ENCODE assay signal across 12 mouse cellular contexts in genomic region chr14:47066901-47067300, GRCm38 (mm10).
"Had no signal": no experiment of that assay in that cellular context is flagged by ENCODE, and none has a peak within 500 bp of the region (broad histone marks: within the 10 kb centered on the region; RNA-seq: fewer than 3 reads in every experiment).

No protein-coding gene starts in this region.

- H3K4me1 ChIP-seq: liver, embryonic 15.5 days had no signal

- H3K27me3 ChIP-seq: liver, embryonic 15.5 days had no signal

- H3K4me3 ChIP-seq: limb, embryonic 10.5 days; liver, embryonic 15.5 days; midbrain, embryonic 10.5 days had no signal

- H3K4me2 ChIP-seq: liver, embryonic 11.5 days; liver, embryonic 15.5 days; lung, embryonic 14.5 days had no signal

- H3K36me3 ChIP-seq: limb, embryonic 10.5 days; liver, embryonic 15.5 days had no signal

- H3K9me3 ChIP-seq: limb, embryonic 10.5 days; liver, embryonic 15.5 days; midbrain, embryonic 10.5 days had no signal

- ATAC-seq: hindbrain, postnatal 0 days; midbrain, embryonic 16.5 days had no signal

- DNase-seq: lung, embryonic 14.5 days; lung, postnatal 10 days; lung, postnatal 4 days; right cerebral cortex, postnatal 25 days; thymus, adult 18-20 months; thymus, postnatal 14 days had no signal

- H3K27ac ChIP-seq: hindbrain, postnatal 0 days; limb, embryonic 10.5 days; liver, embryonic 15.5 days; midbrain, embryonic 10.5 days had no signal

- H3K9ac ChIP-seq: liver, embryonic 15.5 days; lung, embryonic 14.5 days had no signal
